Mouse (Mus musculus): ENCODE measurements at regions not wholly inside any gene's neighbourhood (a gene's known extent, or its start where the extent isn't known, plus 50 kb on each side); places are given as distances from the start of the nearest gene placed in this dataset.
A peak's percentile ranks its signal among the peaks of the same experiment; 100 is the strongest.

- peak; percentile 0 for DNase-seq
Observed at GRCm38 (mm10) chrX:106766812-106767211, 73.6 kb downstream of the Rtl3 start.
